Mouse (Mus musculus) lung, adult 2 months (tissue): ENCODE measurements around the gene Rer1. TPM values are rescaled to one million over a fixed set of nuclear protein-coding genes. Genes with fewer than 3 reads are reported as not detected.

Experiments
- DNase-seq: peaks from one replicate; pipeline ENCODE4 v3.0.0; 2022
- H3K4me1 ChIP-seq: fragments of 200-500 bp; 2 replicates; pipeline ENCODE4 v1.6.1; 2011; ENCODE audit warnings: low read length; ENCODE audit not compliant: control insufficient read depth, insufficient read depth
- H3K4me3 ChIP-seq: fragments of 200-500 bp; replicated peaks from 2 replicates; pipeline ENCODE3; 2011; ENCODE audit warnings: low read depth, mild to moderate bottlenecking, control low read depth, low read length; ENCODE audit errors: extremely low read depth
- CTCF ChIP-seq: fragments of 200-500 bp; IDR thresholded peaks from 2 replicates; pipeline ENCODE4 v1.5.1; 2011; ENCODE audit warnings: mild to moderate bottlenecking, low read length, control low read depth; ENCODE audit not compliant: insufficient read depth
- POLR2A ChIP-seq: fragments of 200-500 bp; IDR thresholded peaks from 2 replicates; pipeline ENCODE4 v1.6.1; 2011; ENCODE audit warnings: low read depth, mild to moderate bottlenecking, control low read depth, low read length, borderline replicate concordance; ENCODE audit errors: extremely low read depth
- WGBS: fragments of 180-500 bp; shearing (Covaris S2); methylation state at CpG from one replicate; pipeline ENCODE4 v1.1.7; 2018; 5-methylcytosine and 5-hydroxymethylcytosine counted together
- polyA plus RNA-seq: library from polyadenylated mRNA; depleted of rRNA; stranded (reverse); fragments of >200 nt; gene quantifications from 2 replicates; pipeline ENCODE4 v1.2.3, GENCODE M21; 2012; rRNA removed

Rer1 gene
- polyA plus RNA-seq, 1 experiment: 85.9 TPM

DNA sequence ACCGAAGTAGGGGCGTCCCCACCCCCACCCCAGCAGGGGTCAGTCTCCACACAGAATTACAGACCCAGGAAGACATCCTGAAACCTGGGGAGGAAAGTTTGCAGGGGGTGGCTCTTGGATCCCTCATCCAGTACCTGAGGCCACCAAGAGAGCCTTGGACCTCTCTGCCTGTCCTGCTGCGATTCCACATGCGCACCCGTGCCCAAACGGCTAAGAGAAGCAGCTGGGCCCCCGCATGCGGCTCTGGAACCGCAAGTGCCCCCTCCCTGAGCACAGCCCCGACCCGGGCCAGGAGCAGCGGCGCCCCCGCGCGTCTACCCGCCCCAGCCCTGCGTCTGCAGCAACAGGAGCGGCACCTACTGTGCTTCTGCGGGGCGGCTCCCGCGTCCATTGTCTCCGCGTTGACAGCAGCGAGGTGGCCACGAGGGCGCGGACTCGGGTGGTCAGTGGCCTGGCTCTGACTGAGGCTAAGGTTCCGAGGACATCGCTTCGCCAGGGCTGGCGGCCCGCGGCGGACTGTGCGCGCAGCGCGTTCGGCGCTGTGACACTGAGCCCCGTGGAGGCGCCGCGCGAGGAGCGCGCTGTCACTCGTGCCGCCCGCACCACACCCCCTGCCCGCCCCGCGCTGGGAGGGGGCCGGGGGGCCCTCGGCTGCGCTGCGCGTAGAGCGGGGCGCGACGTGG is 43.4 kb downstream of the Rer1 start:
- TF ChIP-seq POLR2A: no peak
- no peak for TF ChIP-seq CTCF
- H3K4me1 ChIP-seq: no peaks in the 10 kb centered on the region
- DNase-seq: no peak
- no peak overlapping the region for H3K4me3 ChIP-seq
- 6% methylated on average over 65 of the region's 65 CpGs for WGBS

DNA sequence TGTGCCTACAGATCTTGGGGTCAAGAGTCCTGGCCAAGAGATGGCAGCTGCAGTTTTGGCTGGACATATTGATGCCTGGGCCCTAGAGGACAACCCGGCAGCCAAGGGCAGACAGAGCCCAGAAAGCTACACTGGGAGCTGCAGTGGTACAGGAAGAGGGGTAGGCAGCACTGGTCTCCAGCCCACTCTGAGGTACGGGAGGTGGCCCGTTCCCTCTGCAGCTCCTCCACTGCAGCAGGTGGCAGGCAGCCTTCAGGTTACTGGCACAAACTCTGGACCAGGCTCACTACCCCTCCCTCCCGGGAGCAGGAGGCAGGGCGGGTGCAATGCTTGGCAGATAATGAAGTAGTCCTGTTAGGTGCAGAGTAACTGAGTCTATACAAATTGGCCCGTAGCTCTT is 45.5 kb downstream of the Rer1 start:
- DNase-seq: no peak
- 70% methylated on average over 6 of the region's 6 CpGs for WGBS
- Histone ChIP-seq H3K4me1 (no peaks in the 10 kb centered on the region), H3K4me3 (no peak overlapping the region)
- TF ChIP-seq POLR2A (no peak), CTCF (no peak)

DNA sequence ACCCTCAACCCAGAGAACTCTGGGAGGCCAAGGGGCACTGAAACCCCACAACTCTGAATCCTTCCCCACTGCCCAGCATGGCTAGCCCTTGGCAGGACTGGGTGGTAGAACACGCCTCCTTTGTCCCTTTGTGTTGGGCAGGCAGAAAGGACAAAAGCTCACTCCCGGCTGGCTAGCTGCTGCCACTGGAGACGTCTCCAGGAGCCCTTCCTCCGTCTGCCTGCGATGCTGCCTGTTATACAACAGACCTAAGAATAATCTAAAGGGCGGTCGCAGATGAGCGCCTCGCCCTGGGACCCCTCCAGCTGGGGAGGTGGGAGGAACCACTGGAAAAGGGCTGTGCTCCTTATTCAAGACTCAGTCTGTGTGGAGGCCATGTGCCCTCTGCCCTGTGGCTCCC is 46.0 kb downstream of the Rer1 start:
- no peaks in the 10 kb centered on the region for H3K4me1 ChIP-seq
- 57% methylated on average over 9 of the region's 9 CpGs for WGBS

DNA sequence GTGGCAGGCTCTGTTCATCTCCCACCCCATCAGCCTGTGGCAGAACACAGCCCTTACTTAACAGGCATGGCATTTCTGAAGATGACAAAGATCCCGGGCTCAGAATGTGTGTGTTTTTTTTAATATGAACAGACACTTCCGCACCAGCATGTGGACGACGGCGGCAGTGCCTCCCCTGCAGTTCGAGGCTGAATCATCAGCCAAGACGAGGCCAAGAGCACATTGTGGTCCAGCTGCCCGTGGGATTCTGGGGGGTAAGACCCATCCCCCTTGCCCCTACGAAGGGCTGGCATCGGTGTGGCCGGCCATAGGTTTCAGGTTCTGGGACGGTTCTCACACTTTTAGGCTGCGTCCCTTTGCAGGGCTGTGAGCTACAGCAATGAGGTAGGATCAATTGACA is 51.4 kb downstream of the Rer1 start:
- no peak for DNase-seq
- TF ChIP-seq POLR2A (no peak), CTCF (no peak)
- WGBS: 54% methylated on average over 13 of the region's 13 CpGs
- Histone ChIP-seq H3K4me1 (no peaks in the 10 kb centered on the region), H3K4me3 (no peak overlapping the region)

More for the DNA sequence above, 46.0 kb downstream of the Rer1 start:
- H3K4me3 ChIP-seq: no peak overlapping the region
- no peak for TF ChIP-seq CTCF
- TF ChIP-seq POLR2A: no peak
- DNase-seq: no peak

DNA sequence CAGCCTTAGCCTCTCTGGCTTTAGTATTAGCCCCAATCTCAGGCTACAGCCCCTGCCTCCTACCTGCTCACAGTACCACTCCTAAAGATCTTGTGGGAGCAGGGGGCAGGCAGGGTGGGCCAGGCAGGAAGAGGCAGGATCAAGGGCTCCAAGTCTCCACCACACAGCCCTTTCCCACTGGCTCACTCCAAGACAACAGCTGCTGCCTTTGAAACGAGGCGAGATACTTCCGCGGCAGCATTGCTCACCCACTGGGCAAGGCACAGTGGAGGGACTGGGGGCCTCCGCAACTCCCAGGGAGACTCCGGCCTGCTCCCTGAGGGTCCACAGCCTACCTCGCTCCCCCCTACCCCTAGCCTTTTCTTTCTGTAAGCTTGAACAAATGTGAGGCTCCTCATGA is 52.0 kb downstream of the Rer1 start:
- Histone ChIP-seq H3K4me3 (no peak overlapping the region), H3K4me1 (no peaks in the 10 kb centered on the region)
- TF ChIP-seq CTCF (no peak), POLR2A (no peak)
- WGBS: 34% methylated on average over 7 of the region's 7 CpGs
- no peak for DNase-seq

DNA sequence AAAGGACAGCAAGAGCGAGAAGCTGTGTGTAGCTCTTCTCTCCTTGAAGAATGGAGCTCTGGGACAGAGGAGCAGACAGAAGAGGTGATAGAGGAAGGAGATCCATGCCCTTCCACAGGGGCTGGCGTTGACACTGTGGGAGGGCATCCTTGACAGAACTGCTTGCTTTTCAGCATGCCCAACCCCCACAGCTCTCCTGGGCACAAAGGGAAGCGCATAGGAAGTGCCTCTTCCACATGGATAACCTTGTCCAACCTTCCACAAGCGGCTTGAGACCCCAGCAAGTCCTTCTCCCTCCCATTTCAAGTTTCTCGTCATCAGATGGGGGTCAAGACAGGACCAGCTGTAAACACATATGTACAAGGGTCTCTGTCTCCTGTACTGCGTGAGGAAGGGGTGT is 53.1 kb downstream of the Rer1 start:
- Histone ChIP-seq H3K4me1 (no peaks in the 10 kb centered on the region), H3K4me3 (no peak overlapping the region)
- DNase-seq: no peak
- 29% methylated on average over 6 of the region's 6 CpGs for WGBS
- TF ChIP-seq POLR2A (no peak), CTCF (no peak)

DNA sequence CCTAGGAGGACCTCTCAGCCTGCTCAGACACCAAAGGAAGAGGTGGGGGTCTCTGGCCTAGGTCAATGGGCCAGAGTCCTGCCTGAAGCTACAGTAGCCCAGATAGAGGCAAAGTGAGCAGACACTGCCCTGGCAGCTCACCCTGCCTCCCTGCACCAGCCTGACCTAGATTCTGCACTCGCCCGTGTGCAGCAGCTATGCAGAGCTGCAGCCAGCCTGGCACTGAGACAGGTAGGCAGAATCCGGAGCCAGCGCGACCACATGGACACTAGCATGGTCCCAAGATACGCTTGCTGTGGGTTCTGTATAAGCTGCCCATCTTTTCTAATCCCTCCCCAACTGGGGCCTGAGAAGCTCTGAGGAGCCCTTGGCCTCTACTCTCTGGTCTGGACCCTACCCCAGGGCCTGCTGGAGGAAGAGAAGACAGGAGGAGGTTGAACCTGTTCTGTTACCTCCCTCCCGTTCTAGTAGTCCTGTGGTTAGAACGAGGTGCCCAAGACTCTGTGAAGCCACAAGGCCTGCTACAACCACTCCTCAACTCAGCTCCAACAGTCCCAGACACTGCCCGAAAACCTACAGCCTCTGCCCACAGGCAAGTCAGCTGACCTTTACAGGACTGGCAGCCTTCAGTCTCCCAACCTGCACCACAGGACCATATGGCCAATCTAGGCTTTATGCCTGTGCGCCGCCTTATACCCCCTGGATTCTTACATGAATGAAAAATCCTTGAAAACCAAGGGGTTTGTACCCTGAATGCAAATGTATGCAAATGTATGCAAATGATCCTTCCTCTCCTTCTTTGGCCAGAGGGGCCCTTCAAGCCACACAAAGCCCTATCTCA is 61.8 kb downstream of the Rer1 start:
- TF ChIP-seq CTCF (no peak), POLR2A (no peak)
- no peak overlapping the region for H3K4me3 ChIP-seq
- H3K4me1 ChIP-seq: no peaks in the 10 kb centered on the region
- WGBS: 83% methylated on average over 11 of the region's 11 CpGs
- no peak for DNase-seq

Other genes with a start within 250 kb of the Rer1 start
- 4.8 and 5.1 TPM in 2 replicates for gene Ttc34, start 248.9 kb downstream of the Rer1 start, polyA plus RNA-seq
- 0.09 and 0.12 TPM in 2 replicates for gene Mmel1, start 216.8 kb downstream of the Rer1 start, polyA plus RNA-seq
- 8.9 and 14.8 TPM in 2 replicates for gene Fam213b, start 187.2 kb downstream of the Rer1 start, polyA plus RNA-seq
- 51.1 and 56.8 TPM in 2 replicates for gene Tnfrsf14, start 157.8 kb downstream of the Rer1 start, polyA plus RNA-seq
- 0.09 TPM in 1 of 2 replicates, not detected in the other for gene Hes5, start 125.5 kb downstream of the Rer1 start, polyA plus RNA-seq
- gene Pank4, start 122.3 kb downstream of the Rer1 start, polyA plus RNA-seq: 35.0 and 49.1 TPM in 2 replicates
- gene Plch2, start 29.6 kb downstream of the Rer1 start, polyA plus RNA-seq: 15.1 and 23.9 TPM in 2 replicates
- 20.8 and 23.7 TPM in 2 replicates for gene Pex10, start 19.4 kb downstream of the Rer1 start, polyA plus RNA-seq
- 14.2 and 15.5 TPM in 2 replicates for gene Morn1, start 195 bp upstream of the Rer1 start, polyA plus RNA-seq
- 105 and 115 TPM in 2 replicates for gene Ski, start 136.2 kb upstream of the Rer1 start, polyA plus RNA-seq
- 56.7 and 59.3 TPM in 2 replicates for gene Faap20, start 163.4 kb upstream of the Rer1 start, polyA plus RNA-seq